Mouse (Mus musculus): ENCODE data around the gene Snrpn. TPM values are rescaled to one million over a fixed set of nuclear protein-coding genes. Genes with fewer than 3 reads are reported as not detected.
"Not testable (repeated sequence)": the region's sequence is repeated elsewhere in the genome, so short reads cannot be mapped to it uniquely, and the experiment has no call there.

The Snrpn gene
- 10 to 100 TPM; 40.1 to 56.6 (median 45.1) TPM for total RNA-seq (2022)

- DNase-seq, result no peak
Observed at GRCm38 (mm10) chr7:60139742-60140480, at the start of gene Snrpn. Gene Snrpn, minus strand, starts transcription at chr7:60140219.

GRCm38 (mm10) chr7:60170250-60171185, 30.5 kb upstream of the Snrpn start:
- no peak for DNase-seq

GRCm38 (mm10) chr7:60125332-60125731, 14.7 kb downstream of the Snrpn start:
- no peak for DNase-seq

GRCm38 (mm10) chr7:60123086-60123624, 16.9 kb downstream of the Snrpn start:
- DNase-seq, result not testable (repeated sequence)

- no peak for DNase-seq
Observed at GRCm38 (mm10) chr7:60122434-60123085, 17.5 kb downstream of the Snrpn start.

GRCm38 (mm10) chr7:60097154-60097859, 42.7 kb downstream of the Snrpn start:
- no peak for DNase-seq

GRCm38 (mm10) chr7:60076301-60076700, 63.7 kb downstream of the Snrpn start:
- no peak for DNase-seq

- DNase-seq, result no peak
Observed at GRCm38 (mm10) chr7:60047481-60048201, 92.4 kb downstream of the Snrpn start.

- no peak for DNase-seq
Observed at GRCm38 (mm10) chr7:60013186-60013585, 126.8 kb downstream of the Snrpn start.

- no peak for DNase-seq
Observed at GRCm38 (mm10) chr7:60007727-60008360, 132.2 kb downstream of the Snrpn start.

GRCm38 (mm10) chr7:60006262-60006661, 133.8 kb downstream of the Snrpn start:
- DNase-seq, result no peak

GRCm38 (mm10) chr7:60004606-60005330, 135.3 kb downstream of the Snrpn start, which contains the start of the genes Snurf and Gm38393:
Gene Snurf, minus strand, starts transcription at chr7:60005049.
Gene Gm38393, minus strand, starts transcription at chr7:60005064.
- DNase-seq, result peak; percentile 36

- no peak for DNase-seq
Observed at GRCm38 (mm10) chr7:60003921-60004605, 136.0 kb downstream of the Snrpn start.

GRCm38 (mm10) chr7:60003006-60003865, 136.8 kb downstream of the Snrpn start:
- no peak for DNase-seq

- DNase-seq, result no peak
Observed at GRCm38 (mm10) chr7:59978646-59979045, 161.4 kb downstream of the Snrpn start.
